Mouse (Mus musculus): Measurements from ENCODE around the gene Cacna1i.

The Cacna1i gene

DNA sequence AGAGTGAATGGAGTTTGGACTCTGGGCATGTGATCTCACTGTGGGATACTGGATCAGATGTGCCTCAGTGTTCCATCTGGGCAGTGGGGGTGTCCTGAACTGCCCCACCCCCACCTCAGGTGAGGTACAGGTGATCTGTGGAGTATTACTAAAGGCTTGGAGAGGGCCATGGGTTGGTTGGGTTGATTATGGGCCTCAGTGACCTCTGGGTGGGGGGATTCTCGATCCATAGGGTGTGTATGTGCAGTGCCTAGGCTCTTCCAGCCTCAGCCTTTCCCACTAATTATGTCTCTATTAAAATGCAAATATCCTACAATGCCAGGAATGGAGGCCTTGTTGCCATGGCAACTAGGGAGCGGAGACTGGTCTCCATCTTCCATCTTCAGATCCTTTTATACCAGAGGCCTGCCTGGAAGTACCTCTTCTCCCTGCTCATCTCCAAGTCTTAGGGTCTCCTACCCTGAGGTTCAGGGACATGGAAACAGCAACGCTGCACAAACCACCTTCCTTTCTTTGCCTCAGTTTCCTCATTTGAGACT is 15.1 kb upstream of the Cacna1i start:
- no peak for DNase-seq (ENCODE audit: low read depth, low spot score)

GRCm38 (mm10) chr15:80277107-80277506 is 9.9 kb upstream of the Cacna1i start:
- DNase-seq (ENCODE audit: low read depth, low spot score) = no peak

DNA sequence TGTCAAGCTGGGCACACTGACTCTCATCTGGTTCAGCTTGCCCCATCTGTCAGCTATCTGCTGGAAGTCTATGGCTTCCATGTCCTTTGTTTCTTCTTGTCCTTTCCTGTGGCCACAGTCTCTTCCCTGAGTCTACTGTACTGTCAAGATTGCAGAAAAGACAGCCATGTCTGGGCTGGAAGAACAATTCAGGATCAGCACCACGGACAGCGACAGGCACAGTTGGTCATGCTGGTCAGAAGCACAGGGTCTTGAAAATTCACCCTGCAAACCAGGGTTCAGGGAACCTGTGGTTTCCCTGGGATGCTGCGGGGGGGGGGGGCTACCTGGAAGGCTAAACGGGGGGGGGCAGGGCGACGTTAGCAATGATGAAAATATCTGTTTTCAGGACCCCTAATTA is 9.4 kb upstream of the Cacna1i start:
- no peak for DNase-seq (ENCODE audit: low read depth, low spot score)

DNA sequence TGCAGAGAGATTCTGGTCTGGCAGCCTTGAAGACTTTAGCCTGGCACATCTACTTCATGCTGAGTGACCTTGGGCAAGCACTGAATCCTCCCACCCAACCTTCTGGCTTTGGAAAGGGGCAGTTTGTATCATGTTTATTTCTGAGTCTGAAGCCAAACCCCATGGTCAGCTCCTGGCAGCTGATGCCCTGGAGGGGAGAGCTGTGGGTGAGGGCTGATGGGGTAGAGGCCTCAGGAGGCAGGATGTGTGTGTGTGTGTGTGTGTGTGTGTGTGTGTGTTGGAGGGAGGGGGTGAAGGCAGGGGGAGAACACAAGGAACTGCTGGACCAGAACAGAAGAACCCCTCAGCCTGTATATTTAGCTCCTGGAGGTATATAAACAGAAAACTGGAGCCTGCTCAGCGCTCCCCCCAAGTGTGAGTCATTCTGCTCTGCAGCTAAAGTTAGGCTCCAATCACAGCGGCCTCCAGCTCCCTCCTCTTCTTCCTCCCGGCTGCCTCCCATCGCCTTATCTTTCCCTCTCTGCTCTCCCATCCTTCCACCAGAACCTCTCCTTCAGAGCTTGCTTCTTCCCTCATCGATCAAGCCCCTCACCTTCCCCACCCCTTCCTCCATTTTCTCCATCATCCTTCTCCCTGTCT is 8.8 kb upstream of the Cacna1i start:
- DNase-seq (ENCODE audit: low read depth, low spot score) = peak; percentile 93

- DNase-seq (ENCODE audit: low read depth, low spot score) = no peak
Measured at GRCm38 (mm10) chr15:80279053-80279452, 8.0 kb upstream of the Cacna1i start.

DNA sequence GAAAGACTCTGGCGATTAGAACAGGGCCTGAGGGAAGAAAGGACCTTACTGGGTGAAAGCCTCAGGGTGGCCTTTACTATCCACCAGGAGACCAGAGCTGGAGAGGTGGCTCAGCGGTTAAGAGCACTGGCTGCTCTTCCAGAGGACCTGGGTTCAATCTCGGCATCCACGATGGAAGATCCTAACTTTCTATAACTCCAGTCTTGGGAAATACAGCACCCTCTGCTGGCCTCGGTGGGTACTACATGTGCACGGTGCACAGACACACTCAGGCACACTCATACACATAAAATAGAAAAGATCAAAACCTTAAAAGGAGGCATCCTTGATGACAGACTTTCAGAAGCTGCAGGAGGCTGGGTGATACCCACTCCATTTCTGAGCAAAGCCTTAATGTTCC is 6.4 kb upstream of the Cacna1i start:
- DNase-seq (ENCODE audit: low read depth, low spot score) = no peak

DNA sequence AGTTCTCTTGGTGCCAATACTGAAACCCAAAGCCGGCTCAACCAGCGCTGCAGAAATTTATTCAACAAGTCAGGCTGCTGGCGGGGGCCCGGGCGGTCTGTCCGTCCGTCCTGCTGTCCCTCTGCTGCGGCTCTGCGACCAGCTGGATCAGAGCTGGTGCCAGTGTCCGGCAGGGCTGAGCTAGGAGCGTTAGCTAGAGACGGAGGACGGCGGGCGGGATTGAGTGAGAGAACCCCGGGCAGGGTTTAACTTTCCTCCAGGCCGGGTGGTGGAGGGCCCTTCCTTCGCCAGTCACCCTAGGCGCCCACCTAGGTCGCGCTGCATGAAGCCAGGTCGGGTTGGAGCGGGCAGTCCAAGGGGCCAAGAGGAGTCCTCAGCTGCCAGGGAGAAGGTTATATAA is 998 bp downstream of the Cacna1i start:
- DNase-seq (ENCODE audit: low read depth, low spot score) = no peak

DNA sequence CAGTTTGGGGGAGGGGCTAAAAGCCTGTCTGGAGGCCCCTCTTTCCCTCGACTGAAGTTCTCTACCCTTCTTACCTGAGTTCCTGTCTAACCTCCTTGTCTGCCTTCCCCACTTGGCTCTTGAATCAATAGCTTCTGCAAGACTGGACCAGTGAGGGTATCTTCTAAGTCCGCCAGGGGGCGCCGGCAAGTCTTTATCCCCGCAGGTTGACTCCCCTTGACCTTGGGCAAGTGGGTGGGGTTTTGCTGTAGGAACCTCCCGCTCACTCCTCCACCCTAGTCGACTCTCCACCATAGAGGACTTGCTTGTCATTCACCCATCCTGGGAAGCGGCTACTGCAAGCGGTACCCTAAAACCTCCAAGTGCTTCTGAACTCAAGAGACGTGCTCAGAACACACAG is 2.4 kb downstream of the Cacna1i start:
- DNase-seq (ENCODE audit: low read depth, low spot score) = peak; percentile 76

- DNase-seq (ENCODE audit: low read depth, low spot score) = no peak
Measured at GRCm38 (mm10) chr15:80297146-80297545, 10.1 kb downstream of the Cacna1i start.

- DNase-seq (ENCODE audit: low read depth, low spot score) = no peak
Measured at GRCm38 (mm10) chr15:80303779-80304178, 16.7 kb downstream of the Cacna1i start.

DNA sequence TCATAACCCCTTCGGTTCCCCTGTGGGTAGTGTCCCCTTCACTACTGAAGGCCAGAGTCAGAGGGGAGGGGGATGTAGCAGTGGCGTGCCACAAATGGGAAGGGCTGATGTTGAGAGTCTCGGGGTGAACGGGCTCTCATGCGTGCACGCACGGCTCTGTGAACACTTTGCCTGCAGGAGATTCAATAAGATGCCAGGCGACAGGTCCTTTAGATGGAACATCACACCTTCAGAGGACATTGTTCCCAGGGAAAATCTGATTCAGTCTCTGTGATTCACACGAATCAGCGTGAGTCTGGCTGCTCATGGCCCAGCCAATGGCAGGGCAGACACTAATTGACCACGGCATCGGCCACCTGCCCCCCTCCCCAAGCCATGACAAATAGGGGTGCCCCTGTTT is 17.1 kb downstream of the Cacna1i start:
- DNase-seq (ENCODE audit: low read depth, low spot score) = no peak

- DNase-seq (ENCODE audit: low read depth, low spot score) = no peak
Measured at GRCm38 (mm10) chr15:80306146-80306545, 19.1 kb downstream of the Cacna1i start.

GRCm38 (mm10) chr15:80314731-80315130 is 27.7 kb downstream of the Cacna1i start:
- no peak for DNase-seq (ENCODE audit: low read depth, low spot score)

DNA sequence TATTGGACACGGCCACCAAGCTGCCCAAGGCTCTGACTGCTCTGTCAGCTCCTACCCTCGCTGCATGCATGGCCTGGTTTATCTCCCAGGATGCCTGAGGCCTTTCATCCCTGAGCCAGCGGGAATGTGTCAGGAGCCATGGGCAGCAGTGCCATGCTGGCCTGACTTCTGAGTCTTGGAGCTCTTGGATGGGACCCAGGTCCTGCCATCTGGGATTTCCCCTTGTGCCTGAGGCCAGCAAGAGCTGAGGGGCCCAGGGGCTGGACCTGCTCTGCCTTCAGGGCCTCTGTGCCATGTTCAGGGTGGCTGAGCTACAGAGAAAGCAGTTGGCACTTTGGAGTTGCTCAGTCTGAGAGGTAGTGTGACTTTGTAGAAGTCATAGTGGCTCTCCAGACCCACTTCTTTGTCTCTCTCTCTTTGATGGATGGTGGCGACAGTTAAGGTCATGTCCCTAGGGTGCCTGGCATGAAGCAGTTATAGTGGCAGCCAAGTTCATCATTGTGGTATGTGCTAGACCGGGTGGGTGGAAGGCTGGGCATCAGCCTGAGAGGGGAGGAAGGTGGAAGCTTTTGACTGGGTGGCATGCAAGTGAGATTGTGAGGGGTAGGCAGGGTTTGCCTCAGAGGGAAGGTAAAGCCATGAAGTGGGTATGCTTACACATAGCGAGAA is 30.1 kb downstream of the Cacna1i start:
- no peak for DNase-seq (ENCODE audit: low read depth, low spot score)

- DNase-seq (ENCODE audit: low read depth, low spot score) = no peak
Measured at GRCm38 (mm10) chr15:80317841-80318530, 30.9 kb downstream of the Cacna1i start.

GRCm38 (mm10) chr15:80318543-80319255 is 31.7 kb downstream of the Cacna1i start:
- DNase-seq (ENCODE audit: low read depth, low spot score) = no peak

- no peak for DNase-seq (ENCODE audit: low read depth, low spot score)
Measured at GRCm38 (mm10) chr15:80319315-80319714, 32.3 kb downstream of the Cacna1i start.

DNA sequence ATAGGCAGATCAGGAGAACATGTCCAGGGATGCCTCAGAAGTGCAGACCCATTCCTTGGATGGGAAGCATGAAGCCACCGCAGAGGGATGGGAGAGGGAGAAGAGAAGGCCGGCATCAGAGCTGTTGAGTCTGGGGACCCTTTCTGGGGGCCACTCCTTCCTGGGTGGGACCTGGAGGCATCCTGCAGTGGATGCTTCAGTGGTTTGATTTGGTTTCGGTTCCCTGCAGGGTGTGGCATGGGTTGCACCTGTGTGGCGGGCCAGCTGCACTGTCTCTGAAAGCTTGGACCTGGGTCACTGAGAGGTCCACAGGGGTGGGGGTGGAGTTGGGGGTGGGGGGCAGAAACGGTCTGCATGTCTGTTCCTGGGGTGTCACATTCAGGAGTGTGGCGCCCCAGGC is 32.9 kb downstream of the Cacna1i start:
- no peak for DNase-seq (ENCODE audit: low read depth, low spot score)

- DNase-seq (ENCODE audit: low read depth, low spot score) = no peak
Measured at GRCm38 (mm10) chr15:80325207-80325606, 38.2 kb downstream of the Cacna1i start.

DNA sequence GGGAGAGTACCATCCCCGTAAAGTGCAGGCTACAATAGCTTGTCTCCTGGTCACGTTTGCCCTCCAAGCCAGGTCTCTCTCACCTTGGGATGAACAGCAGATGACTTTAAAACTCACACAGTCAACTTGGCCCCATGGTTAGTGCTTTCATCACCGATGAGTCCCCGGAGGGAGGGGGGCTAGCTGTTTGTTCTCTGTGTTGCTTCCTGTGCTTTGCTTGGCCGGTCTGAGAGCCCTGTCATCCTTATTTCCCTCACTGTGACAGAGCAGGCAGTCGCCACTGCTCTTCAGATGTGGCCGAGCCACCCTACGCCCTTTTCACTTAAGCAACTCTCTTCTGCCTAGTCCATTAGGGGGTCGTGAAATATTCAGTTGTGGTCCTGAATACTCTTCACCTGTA is 38.7 kb downstream of the Cacna1i start:
- no peak for DNase-seq (ENCODE audit: low read depth, low spot score)

GRCm38 (mm10) chr15:80326947-80327346 is 39.9 kb downstream of the Cacna1i start:
- DNase-seq (ENCODE audit: low read depth, low spot score) = no peak
